Mouse (Mus musculus): ENCODE results near the gene Itgam. TPM values are rescaled to one million over a fixed set of nuclear protein-coding genes. Genes with fewer than 3 reads are reported as not detected.

The Itgam gene
- polyA plus RNA-seq, 1 experiment from 2014 or later: 0.52 TPM

DNA sequence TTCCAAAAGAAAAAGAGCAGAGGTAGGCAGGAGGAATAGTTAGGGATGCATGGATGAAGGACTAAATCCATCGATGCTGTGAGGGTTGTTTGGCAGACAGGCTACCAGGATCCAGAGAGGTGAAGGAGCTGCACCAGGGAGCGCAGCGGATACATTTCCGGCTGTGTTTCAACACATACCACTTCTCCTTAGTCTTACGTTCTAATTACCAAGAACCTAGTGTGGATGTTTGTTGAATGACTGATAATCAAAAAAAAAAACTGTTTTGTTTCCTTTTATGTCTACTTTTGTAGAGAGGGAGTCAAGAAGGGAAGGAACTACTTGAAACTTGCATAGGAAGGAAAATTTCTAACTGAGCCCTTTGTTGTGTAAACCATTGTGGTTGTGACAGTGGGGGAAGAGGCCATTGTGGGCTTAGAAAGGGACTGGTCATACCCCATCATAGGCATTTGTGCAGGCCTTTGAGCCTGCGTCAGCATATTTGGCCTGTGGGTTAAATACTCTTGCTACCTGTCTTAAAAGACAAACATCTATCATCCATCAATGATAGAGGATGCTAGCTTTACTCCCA, 856 bp downstream of the Itgam start:
- H3K27ac ChIP-seq (replicated peaks): no peak overlapping the region
- no peaks in the 10 kb centered on the region for H3K27me3 ChIP-seq (replicated peaks; ENCODE audit: low read depth, poor library complexity, severe bottlenecking)
- no peak overlapping the region for H3K4me3 ChIP-seq
- no peaks in the 10 kb centered on the region for H3K9me3 ChIP-seq
- 90% methylated on average over 6 of the region's 6 CpGs for WGBS
- no peaks in the 10 kb centered on the region for H3K36me3 ChIP-seq (replicated peaks)
- DNase-seq (ENCODE audit: low spot score): no peak
- H3K4me1 ChIP-seq: no peaks in the 10 kb centered on the region

- Histone ChIP-seq H3K27ac (replicated peaks) (no peak overlapping the region), H3K9me3 (no peaks in the 10 kb centered on the region), H3K36me3 (replicated peaks) (no peaks in the 10 kb centered on the region), H3K27me3 (replicated peaks; ENCODE audit: low read depth, poor library complexity, severe bottlenecking) (no peaks in the 10 kb centered on the region), H3K4me1 (no peaks in the 10 kb centered on the region), H3K4me3 (no peak overlapping the region)
- 82% methylated on average over 5 of the region's 5 CpGs for WGBS
- DNase-seq (ENCODE audit: low spot score): no peak
Observed at GRCm38 (mm10) chr7:128065547-128065946, 3.1 kb downstream of the Itgam start.

DNA sequence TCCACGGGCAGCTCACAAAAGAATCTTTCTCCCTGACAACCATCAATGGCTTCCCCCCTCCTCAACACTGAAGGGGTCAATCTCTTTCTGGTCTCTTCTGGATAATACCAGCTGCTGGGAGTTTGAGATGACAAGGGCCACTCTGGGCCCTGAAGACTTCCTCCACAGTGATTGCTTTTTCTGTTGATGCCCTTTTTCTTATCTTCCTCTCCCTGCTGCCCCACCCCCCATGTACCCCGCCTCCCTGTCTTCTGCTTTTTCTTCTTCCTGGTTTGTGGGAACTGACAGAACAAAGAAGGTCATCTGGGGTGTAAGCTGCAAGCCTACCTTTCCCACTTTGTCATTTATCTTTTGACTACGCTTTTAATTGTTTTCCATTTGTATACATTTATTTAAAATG, 5.4 kb downstream of the Itgam start:
- Histone ChIP-seq H3K36me3 (replicated peaks) (no peaks in the 10 kb centered on the region), H3K27ac (replicated peaks) (no peak overlapping the region), H3K9me3 (no peaks in the 10 kb centered on the region), H3K4me1 (no peaks in the 10 kb centered on the region), H3K27me3 (replicated peaks; ENCODE audit: low read depth, poor library complexity, severe bottlenecking) (no peaks in the 10 kb centered on the region), H3K4me3 (no peak overlapping the region)
- WGBS: 65% methylated on average over 3 of the region's 3 CpGs
- no peak for DNase-seq (ENCODE audit: low spot score)

GRCm38 (mm10) chr7:128069844-128070243, 7.4 kb downstream of the Itgam start:
- H3K27me3 ChIP-seq (replicated peaks; ENCODE audit: low read depth, poor library complexity, severe bottlenecking): no peaks in the 10 kb centered on the region
- H3K9me3 ChIP-seq: no peaks in the 10 kb centered on the region
- H3K27ac ChIP-seq (replicated peaks): no peak overlapping the region
- no peaks in the 10 kb centered on the region for H3K4me1 ChIP-seq
- no peaks in the 10 kb centered on the region for H3K36me3 ChIP-seq (replicated peaks)
- H3K4me3 ChIP-seq: no peak overlapping the region
- 76% methylated on average over 2 of the region's 2 CpGs for WGBS
- no peak for DNase-seq (ENCODE audit: low spot score)

- no peak for DNase-seq (ENCODE audit: low spot score)
- no peaks in the 10 kb centered on the region for H3K36me3 ChIP-seq (replicated peaks)
- no peak overlapping the region for H3K27ac ChIP-seq (replicated peaks)
- no peaks in the 10 kb centered on the region for H3K27me3 ChIP-seq (replicated peaks; ENCODE audit: low read depth, poor library complexity, severe bottlenecking)
- H3K4me3 ChIP-seq: no peak overlapping the region
- WGBS: 72% methylated on average over 4 of the region's 4 CpGs
- no peaks in the 10 kb centered on the region for H3K9me3 ChIP-seq
- no peaks in the 10 kb centered on the region for H3K4me1 ChIP-seq
Observed at GRCm38 (mm10) chr7:128071816-128072215, 9.4 kb downstream of the Itgam start.

- WGBS: 78% methylated on average over 8 of the region's 8 CpGs
- H3K4me3 ChIP-seq: no peak overlapping the region
- DNase-seq (ENCODE audit: low spot score): no peak
- no peaks in the 10 kb centered on the region for H3K27me3 ChIP-seq (replicated peaks; ENCODE audit: low read depth, poor library complexity, severe bottlenecking)
- H3K27ac ChIP-seq (replicated peaks): no peak overlapping the region
- no peaks in the 10 kb centered on the region for H3K9me3 ChIP-seq
- no peaks in the 10 kb centered on the region for H3K4me1 ChIP-seq
- no peaks in the 10 kb centered on the region for H3K36me3 ChIP-seq (replicated peaks)
Observed at GRCm38 (mm10) chr7:128080012-128080411, 17.6 kb downstream of the Itgam start.

GRCm38 (mm10) chr7:128089141-128089540, 26.7 kb downstream of the Itgam start:
- no peak overlapping the region for H3K4me3 ChIP-seq
- WGBS: 86% methylated on average over 7 of the region's 7 CpGs
- DNase-seq (ENCODE audit: low spot score): no peak
- H3K27ac ChIP-seq (replicated peaks): no peak overlapping the region
- H3K27me3 ChIP-seq (replicated peaks; ENCODE audit: low read depth, poor library complexity, severe bottlenecking): no peaks in the 10 kb centered on the region
- no peaks in the 10 kb centered on the region for H3K36me3 ChIP-seq (replicated peaks)
- H3K9me3 ChIP-seq: no peaks in the 10 kb centered on the region
- no peaks in the 10 kb centered on the region for H3K4me1 ChIP-seq

- H3K27me3 ChIP-seq (replicated peaks; ENCODE audit: low read depth, poor library complexity, severe bottlenecking): no peaks in the 10 kb centered on the region
- H3K27ac ChIP-seq (replicated peaks): no peak overlapping the region
- H3K4me3 ChIP-seq: no peak overlapping the region
- H3K4me1 ChIP-seq: no peaks in the 10 kb centered on the region
- 87% methylated on average over 1 of the region's 1 CpGs for WGBS
- H3K9me3 ChIP-seq: no peaks in the 10 kb centered on the region
- no peak for DNase-seq (ENCODE audit: low spot score)
- no peaks in the 10 kb centered on the region for H3K36me3 ChIP-seq (replicated peaks)
Observed at GRCm38 (mm10) chr7:128098135-128098534, 35.7 kb downstream of the Itgam start.

DNA sequence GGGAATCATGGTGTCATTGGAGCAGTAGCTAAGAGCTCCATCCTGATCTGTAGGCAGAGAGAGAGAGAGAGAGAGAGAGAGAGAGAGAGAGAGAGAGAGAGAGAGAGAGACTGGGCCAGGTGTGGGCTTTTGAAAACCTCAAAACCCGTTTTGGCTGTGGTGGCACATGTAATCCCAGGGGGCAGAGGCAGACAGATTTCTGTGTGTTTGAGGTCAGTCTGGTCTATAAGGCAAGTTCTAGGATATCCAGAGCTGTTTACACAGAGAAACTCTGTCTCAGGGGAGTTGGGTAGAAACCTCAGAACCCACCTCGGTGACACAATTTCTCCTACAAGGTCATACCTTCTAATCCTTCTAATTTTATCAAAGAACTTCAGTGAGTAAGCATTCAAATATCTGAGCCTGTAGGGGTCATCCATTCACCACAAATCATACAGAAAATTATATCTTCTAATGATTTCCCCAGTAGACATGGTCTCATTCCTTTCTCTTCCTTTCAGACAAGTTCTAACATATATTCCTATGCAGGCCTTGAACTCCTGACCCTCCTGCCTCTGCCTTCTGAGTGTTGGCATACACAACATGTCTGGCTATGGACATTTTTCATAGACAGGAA, 38.4 kb downstream of the Itgam start:
- Histone ChIP-seq H3K9me3 (no peaks in the 10 kb centered on the region), H3K27me3 (replicated peaks; ENCODE audit: low read depth, poor library complexity, severe bottlenecking) (no peaks in the 10 kb centered on the region), H3K4me1 (no peaks in the 10 kb centered on the region), H3K4me3 (no peak overlapping the region), H3K27ac (replicated peaks) (no peak overlapping the region), H3K36me3 (replicated peaks) (no peaks in the 10 kb centered on the region)
- DNase-seq (ENCODE audit: low spot score): no peak
- WGBS: 72% methylated on average over 2 of the region's 2 CpGs

GRCm38 (mm10) chr7:128105246-128105645, 42.8 kb downstream of the Itgam start:
- DNase-seq (ENCODE audit: low spot score): no peak
- Histone ChIP-seq H3K4me3 (no peak overlapping the region), H3K4me1 (no peaks in the 10 kb centered on the region), H3K27me3 (replicated peaks; ENCODE audit: low read depth, poor library complexity, severe bottlenecking) (no peaks in the 10 kb centered on the region), H3K36me3 (replicated peaks) (no peaks in the 10 kb centered on the region), H3K27ac (replicated peaks) (no peak overlapping the region), H3K9me3 (no peaks in the 10 kb centered on the region)
- 71% methylated on average over 4 of the region's 4 CpGs for whole genome bisulfite sequencing

GRCm38 (mm10) chr7:128107462-128107861, 45.0 kb downstream of the Itgam start:
- H3K36me3 ChIP-seq (replicated peaks): no peaks in the 10 kb centered on the region
- no peak for DNase-seq (ENCODE audit: low spot score)
- H3K27ac ChIP-seq (replicated peaks): no peak overlapping the region
- no peak overlapping the region for H3K4me3 ChIP-seq
- no peaks in the 10 kb centered on the region for H3K4me1 ChIP-seq
- no peaks in the 10 kb centered on the region for H3K27me3 ChIP-seq (replicated peaks; ENCODE audit: low read depth, poor library complexity, severe bottlenecking)
- H3K9me3 ChIP-seq: no peaks in the 10 kb centered on the region
- WGBS: 91% methylated on average over 7 of the region's 7 CpGs

- Histone ChIP-seq H3K4me1 (no peaks in the 10 kb centered on the region), H3K27me3 (replicated peaks; ENCODE audit: low read depth, poor library complexity, severe bottlenecking) (no peaks in the 10 kb centered on the region), H3K9me3 (no peaks in the 10 kb centered on the region), H3K27ac (replicated peaks) (no peak overlapping the region), H3K4me3 (no peak overlapping the region), H3K36me3 (replicated peaks) (no peaks in the 10 kb centered on the region)
- no peak for DNase-seq (ENCODE audit: low spot score)
- 73% methylated on average over 2 of the region's 2 CpGs for WGBS
Observed at GRCm38 (mm10) chr7:128110314-128110713, 47.9 kb downstream of the Itgam start.

DNA sequence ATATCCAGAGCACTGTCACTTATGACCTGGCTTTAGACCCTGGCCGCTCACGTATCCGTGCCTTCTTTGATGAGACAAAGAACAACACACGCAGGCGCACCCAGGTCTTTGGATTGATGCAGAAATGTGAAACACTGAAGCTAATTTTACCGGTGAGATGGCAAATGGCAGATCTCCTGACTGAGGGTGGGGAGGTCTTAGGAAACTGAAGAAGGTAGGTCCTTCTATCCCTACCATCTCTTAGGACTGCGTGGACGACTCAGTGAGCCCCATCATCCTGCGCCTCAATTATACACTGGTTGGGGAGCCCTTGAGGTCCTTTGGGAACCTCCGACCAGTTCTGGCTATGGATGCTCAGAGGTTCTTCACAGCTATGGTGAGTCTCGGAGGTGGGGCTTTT, 49.7 kb downstream of the Itgam start:
- no peak for DNase-seq (ENCODE audit: low spot score)
- H3K36me3 ChIP-seq (replicated peaks): no peaks in the 10 kb centered on the region
- H3K9me3 ChIP-seq: no peaks in the 10 kb centered on the region
- H3K27ac ChIP-seq (replicated peaks): no peak overlapping the region
- H3K4me1 ChIP-seq: no peaks in the 10 kb centered on the region
- H3K27me3 ChIP-seq (replicated peaks; ENCODE audit: low read depth, poor library complexity, severe bottlenecking): no peaks in the 10 kb centered on the region
- H3K4me3 ChIP-seq: no peak overlapping the region
- 92% methylated on average over 11 of the region's 11 CpGs for WGBS

Measured in embryonic facial prominence, embryonic 10.5 days (tissue).